Mouse (Mus musculus) kidney, postnatal 0 days (tissue): ENCODE measurements around the gene Pithd1. TPM values are rescaled to one million over a fixed set of nuclear protein-coding genes. Genes with fewer than 3 reads are reported as not detected.

Experiments
- ATAC-seq: fragments of 200-750 bp; cut with Nextera tagmentation; replicated peaks from 2 replicates; pipeline ENCODE4 v1.8.0; 2017; ENCODE audit warnings: low read depth, moderate number of reproducible peaks, moderate TSS enrichment, moderate library complexity; ENCODE audit not compliant: low FRiP score
- DNase-seq: peaks from one replicate; pipeline ENCODE4 v3.0.0-alpha.2; 2016; ENCODE audit warnings: low spot score
- H3K27ac ChIP-seq: fragments of 300-500 bp; sonication (generic); 2 replicates; pipeline ENCODE4 v1.5.1; 2014; ENCODE audit warnings: mild to moderate bottlenecking
- H3K27me3 ChIP-seq: fragments of 300-500 bp; sonication (generic); 2 replicates; pipeline ENCODE4 v1.6.1; 2014; ENCODE audit warnings: low read length, mixed read lengths; ENCODE audit not compliant: insufficient read depth
- H3K36me3 ChIP-seq: fragments of 300-500 bp; sonication (generic); 2 replicates; pipeline ENCODE4 v1.6.1; 2014; ENCODE audit warnings: low read length, mixed read lengths; ENCODE audit not compliant: insufficient read depth
- H3K4me1 ChIP-seq: fragments of 300-500 bp; sonication (generic); replicated peaks from 2 replicates; pipeline ENCODE4 v1.6.1; 2014; ENCODE audit warnings: antibody characterized with exemption, low read length, mixed read lengths; ENCODE audit not compliant: insufficient read depth
- H3K4me2 ChIP-seq: fragments of 300-500 bp; sonication (generic); 2 replicates; pipeline ENCODE4 v1.6.1; 2014; ENCODE audit warnings: mild to moderate bottlenecking, low read length, moderate library complexity, mixed read lengths
- H3K4me3 ChIP-seq: fragments of 300-500 bp; sonication (generic); replicated peaks from 2 replicates; pipeline ENCODE4 v1.5.1; 2014; ENCODE audit warnings: low read depth, low read length
- H3K9ac ChIP-seq: fragments of 300-500 bp; sonication (generic); 2 replicates; pipeline ENCODE4 v1.6.1; 2014; ENCODE audit warnings: low read depth, low read length
- H3K9me3 ChIP-seq: fragments of 300-500 bp; sonication (generic); replicated peaks from 2 replicates; pipeline ENCODE4 v1.6.1; 2016; ENCODE audit warnings: low read length, inconsistent platforms, mixed read lengths
- CTCF ChIP-seq: IDR thresholded peaks from 2 replicates; pipeline ENCODE4 v1.5.1; 2016; ENCODE audit warnings: antibody characterized with exemption, low read depth, mild to moderate bottlenecking, moderate library complexity
- WGBS: fragments of 180-500 bp; shearing (Covaris S2); extraction: QIAGEN DNeasy Blood & Tissue Kit; methylation state at CpG from one replicate; pipeline ENCODE4 v1.1.7; 2014; 5-methylcytosine and 5-hydroxymethylcytosine counted together
- polyA plus RNA-seq: library from polyadenylated mRNA; unstranded; fragments of >200 nt; fragmentation: Nextera tagmentation; extraction: Ambion mirVana; gene quantifications from 2 replicates; pipeline ENCODE4 v1.2.1, GENCODE M21; 2015

The Pithd1 gene
- polyA plus RNA-seq, 1 experiment from 2014 or later: 49.0 TPM

- WGBS: 46% methylated on average over 8 of the region's 8 CpGs
- Histone ChIP-seq H3K9ac (no peak overlapping the region), H3K27ac (peak overlapping the region; percentile 51; the same call in 1 of the 2 replicates), H3K4me2 (no peak overlapping the region), H3K4me3 (no peak overlapping the region), H3K27me3 (no peaks in the 10 kb centered on the region), H3K9me3 (no peaks in the 10 kb centered on the region), H3K4me1 (peaks cover 6% of the 10 kb centered on the region; the same call in 1 of the 2 replicates), H3K36me3 (no peaks in the 10 kb centered on the region)
- ATAC-seq: no peak
- no peak for TF ChIP-seq CTCF
- peak; percentile 12 for DNase-seq
Measured at GRCm38 (mm10) chr4:136027416-136028131, 40.5 kb upstream of the Pithd1 start.

GRCm38 (mm10) chr4:136025350-136025749, 38.3 kb upstream of the Pithd1 start:
- no peak for TF ChIP-seq CTCF
- Histone ChIP-seq H3K4me3 (no peak overlapping the region), H3K4me2 (no peak overlapping the region), H3K4me1 (peaks cover 9% of the 10 kb centered on the region; the same call in 1 of the 2 replicates), H3K36me3 (no peaks in the 10 kb centered on the region), H3K9me3 (no peaks in the 10 kb centered on the region), H3K27me3 (no peaks in the 10 kb centered on the region), H3K27ac (no peak overlapping the region), H3K9ac (no peak overlapping the region)
- DNase-seq (no peak), ATAC-seq (no peak)
- WGBS: 80% methylated on average over 1 of the region's 1 CpGs

GRCm38 (mm10) chr4:136022924-136023323, 35.9 kb upstream of the Pithd1 start:
- DNase-seq (no peak), ATAC-seq (no peak)
- TF ChIP-seq CTCF: no peak
- no peak overlapping the region for H3K27ac ChIP-seq
- no peak overlapping the region for H3K9ac ChIP-seq
- H3K36me3 ChIP-seq: no peaks in the 10 kb centered on the region
- no peaks in the 10 kb centered on the region for H3K27me3 ChIP-seq
- H3K4me3 ChIP-seq: no peak overlapping the region
- H3K9me3 ChIP-seq: no peaks in the 10 kb centered on the region
- no peak overlapping the region for H3K4me2 ChIP-seq
- peaks cover 13% of the 10 kb centered on the region for H3K4me1 ChIP-seq
- 93% methylated on average over 9 of the region's 9 CpGs for WGBS

GRCm38 (mm10) chr4:136021549-136022047, 34.5 kb upstream of the Pithd1 start, which contains the start of gene Eloa:
Gene Eloa (minus strand): TSS chr4:136021763.
- WGBS: under 1% methylated on average over 46 of the region's 48 CpGs
- H3K27me3 ChIP-seq: no peaks in the 10 kb centered on the region
- no peaks in the 10 kb centered on the region for H3K36me3 ChIP-seq
- no peaks in the 10 kb centered on the region for H3K9me3 ChIP-seq
- H3K4me3 ChIP-seq: peak within 1 kb of the TSS; percentile 85
- peak; percentile 100 for DNase-seq
- ATAC-seq: peak; percentile 98
- peak; percentile 16; the same call in 1 of the 2 replicates for TF ChIP-seq CTCF
- H3K4me1 ChIP-seq: peaks cover 8% of the 10 kb centered on the region; the same call in 1 of the 2 replicates
- peak within 1 kb of the TSS; percentile 88 for H3K27ac ChIP-seq
- H3K4me2 ChIP-seq: peak within 1 kb of the TSS; percentile 74
- H3K9ac ChIP-seq: peak within 1 kb of the TSS; percentile 94

- peak; percentile 51 for DNase-seq
Measured at GRCm38 (mm10) chr4:136020743-136021548, 33.9 kb upstream of the Pithd1 start.

GRCm38 (mm10) chr4:136016059-136016602, 29.1 kb upstream of the Pithd1 start:
- Histone ChIP-seq H3K36me3 (peaks cover 13% of the 10 kb centered on the region), H3K4me2 (no peak overlapping the region), H3K4me3 (no peak overlapping the region), H3K9ac (no peak overlapping the region), H3K4me1 (peaks cover 8% of the 10 kb centered on the region; the same call in 1 of the 2 replicates), H3K27me3 (no peaks in the 10 kb centered on the region), H3K27ac (no peak overlapping the region), H3K9me3 (no peaks in the 10 kb centered on the region)
- DNase-seq: no peak
- no peak for ATAC-seq
- 81% methylated on average over 3 of the region's 3 CpGs for WGBS
- no peak for TF ChIP-seq CTCF

More at GRCm38 (mm10) chr4:136020743-136021548, 33.9 kb upstream of the Pithd1 start:
- Histone ChIP-seq H3K27me3 (no peaks in the 10 kb centered on the region), H3K9ac (peak overlapping the region; percentile 94), H3K4me3 (peak overlapping the region; percentile 85), H3K4me1 (peaks cover 8% of the 10 kb centered on the region; the same call in 1 of the 2 replicates), H3K36me3 (no peaks in the 10 kb centered on the region), H3K4me2 (peak overlapping the region; percentile 74), H3K9me3 (no peaks in the 10 kb centered on the region), H3K27ac (peak overlapping the region; percentile 88)
- TF ChIP-seq CTCF: no peak
- peak; percentile 67 for ATAC-seq
- under 1% methylated on average over 60 of the region's 62 CpGs for WGBS
